Mouse (Mus musculus): ENCODE measurements at regions not wholly inside any gene's neighbourhood (a gene's known extent, or its start where the extent isn't known, plus 50 kb on each side); places are given as distances from the start of the nearest gene placed in this dataset.

GRCm38 (mm10) chr4:56084205-56084604 is 551.9 kb upstream of the Klf4 start:
- no peak for ATAC-seq (replicated peaks in 1 of 2; ENCODE audit: insufficient read depth in 1 of 2, low FRiP score in 2 of 2, low TSS enrichment in 1 of 2, low read depth in 1 of 2, poor library complexity in 2 of 2, severe bottlenecking in 2 of 2)

DNA sequence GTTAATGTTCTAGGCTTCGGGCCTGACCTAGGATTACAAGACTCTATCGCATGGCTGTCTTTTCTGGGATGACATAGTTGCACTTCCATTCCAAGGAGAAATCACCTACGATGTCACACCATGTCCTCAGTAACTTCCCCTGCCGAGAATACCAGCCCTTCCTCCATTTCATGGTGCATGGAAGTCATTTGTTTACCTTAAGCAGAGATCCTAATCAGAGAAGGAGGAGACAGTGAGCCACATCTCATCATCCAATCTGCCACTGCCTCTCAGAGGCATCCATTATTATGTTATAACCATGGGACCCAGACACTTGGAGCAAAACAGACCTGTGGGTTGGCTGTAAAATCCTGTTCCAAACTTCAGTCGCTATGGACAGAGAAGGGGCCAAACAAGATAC is 550.1 kb upstream of the Klf4 start:
- ATAC-seq (replicated peaks in 1 of 2; ENCODE audit: insufficient read depth in 1 of 2, low FRiP score in 2 of 2, low TSS enrichment in 1 of 2, low read depth in 1 of 2, poor library complexity in 2 of 2, severe bottlenecking in 2 of 2), result no peak

GRCm38 (mm10) chr4:56080960-56081359 is 548.7 kb upstream of the Klf4 start:
- no peak; a peak in 1 of 4 replicates for ATAC-seq (replicated peaks in 1 of 2; ENCODE audit: insufficient read depth in 1 of 2, low FRiP score in 2 of 2, low TSS enrichment in 1 of 2, low read depth in 1 of 2, poor library complexity in 2 of 2, severe bottlenecking in 2 of 2)

DNA sequence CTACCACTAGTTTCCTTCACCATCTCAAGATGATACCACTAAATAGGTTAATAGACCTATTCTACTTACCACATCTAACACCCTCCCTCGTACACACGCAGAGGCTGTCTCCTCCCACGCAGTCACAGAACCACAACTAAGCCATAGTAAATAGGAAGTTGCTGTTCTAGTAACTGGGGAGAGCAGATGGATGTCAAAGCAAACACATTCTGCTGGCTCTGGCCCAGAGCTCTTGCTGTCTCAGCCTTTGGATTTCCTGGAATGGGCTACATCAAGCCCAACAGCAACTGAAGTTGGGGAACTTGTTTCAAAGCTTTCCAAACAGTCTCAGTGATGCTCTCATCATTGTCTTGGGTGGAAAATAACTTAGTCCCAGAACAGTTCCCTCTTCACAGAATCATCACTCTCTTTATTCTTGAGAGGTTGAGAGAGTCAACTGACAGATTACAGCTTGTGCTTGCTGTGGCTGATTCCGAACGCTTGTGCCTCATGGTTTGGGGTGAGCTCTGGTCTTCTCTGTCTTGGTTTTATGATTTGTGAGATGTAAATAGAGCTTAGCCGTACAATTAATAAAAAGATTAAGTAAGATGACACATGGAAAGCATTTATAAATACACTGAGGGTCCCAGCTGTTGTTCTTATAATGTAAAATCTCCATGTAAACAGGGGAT is 538.5 kb upstream of the Klf4 start:
- peak; percentile 86 to 88 for ATAC-seq (replicated peaks in 1 of 2; ENCODE audit: insufficient read depth in 1 of 2, low FRiP score in 2 of 2, low TSS enrichment in 1 of 2, low read depth in 1 of 2, poor library complexity in 2 of 2, severe bottlenecking in 2 of 2)

- no peak for ATAC-seq (replicated peaks in 1 of 2; ENCODE audit: insufficient read depth in 1 of 2, low FRiP score in 2 of 2, low TSS enrichment in 1 of 2, low read depth in 1 of 2, poor library complexity in 2 of 2, severe bottlenecking in 2 of 2)
Observed at GRCm38 (mm10) chr4:56068859-56069258, 536.6 kb upstream of the Klf4 start.

- no peak for ATAC-seq (replicated peaks in 1 of 2; ENCODE audit: insufficient read depth in 1 of 2, low FRiP score in 2 of 2, low TSS enrichment in 1 of 2, low read depth in 1 of 2, poor library complexity in 2 of 2, severe bottlenecking in 2 of 2)
Observed at GRCm38 (mm10) chr4:56064657-56065056, 532.4 kb upstream of the Klf4 start.

DNA sequence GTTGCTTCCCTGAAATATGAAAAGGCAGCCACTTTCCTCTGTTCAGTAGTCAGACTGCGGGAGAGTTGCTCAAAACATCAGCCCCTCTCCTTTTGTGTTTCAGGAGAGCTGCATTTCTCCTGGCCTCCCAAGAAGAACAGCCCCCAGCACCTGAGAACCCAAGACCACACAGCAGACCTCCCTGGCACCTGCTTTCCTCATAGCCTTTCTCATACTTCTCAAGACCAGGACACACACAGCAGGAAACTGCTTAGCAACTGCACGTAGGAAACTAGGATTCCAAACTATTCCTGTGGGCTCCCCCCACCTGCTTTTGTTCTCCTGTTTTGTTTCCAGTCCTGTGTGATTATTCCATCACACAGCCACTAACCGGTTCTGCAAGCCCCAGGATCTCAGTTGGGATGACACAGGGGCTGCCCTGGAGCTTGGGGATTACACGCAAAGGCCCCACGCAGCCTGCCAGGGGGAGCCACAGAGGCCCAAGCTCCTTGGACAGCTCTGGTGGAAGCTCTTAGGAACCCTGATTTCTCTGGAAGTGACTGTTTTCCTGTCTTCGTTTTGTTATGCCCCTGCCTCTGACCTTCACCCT is 519.6 kb upstream of the Klf4 start:
- no peak for ATAC-seq (replicated peaks in 1 of 2; ENCODE audit: insufficient read depth in 1 of 2, low FRiP score in 2 of 2, low TSS enrichment in 1 of 2, low read depth in 1 of 2, poor library complexity in 2 of 2, severe bottlenecking in 2 of 2)

DNA sequence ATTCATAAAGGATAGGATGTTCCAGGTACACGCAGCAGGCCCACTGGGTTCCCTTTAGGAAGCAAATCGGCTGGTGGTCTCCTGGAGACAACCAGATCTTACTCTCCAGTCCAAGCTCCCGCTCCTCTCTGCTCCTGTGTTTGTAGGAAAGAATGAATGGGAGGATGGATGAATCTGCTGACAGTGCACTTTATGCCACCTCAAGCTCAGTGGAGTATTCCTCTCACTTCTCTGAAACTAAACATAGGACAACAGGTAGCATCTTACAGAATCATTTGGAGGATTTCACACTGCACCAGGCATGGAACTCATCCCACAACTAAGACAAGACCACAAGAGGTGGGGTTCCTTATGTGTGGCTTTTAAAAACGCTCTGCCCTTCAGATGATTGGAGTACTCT is 507.1 kb upstream of the Klf4 start:
- no peak for ATAC-seq (replicated peaks in 1 of 2; ENCODE audit: insufficient read depth in 1 of 2, low FRiP score in 2 of 2, low TSS enrichment in 1 of 2, low read depth in 1 of 2, poor library complexity in 2 of 2, severe bottlenecking in 2 of 2)

- no peak for ATAC-seq (replicated peaks in 1 of 2; ENCODE audit: insufficient read depth in 1 of 2, low FRiP score in 2 of 2, low TSS enrichment in 1 of 2, low read depth in 1 of 2, poor library complexity in 2 of 2, severe bottlenecking in 2 of 2)
Observed at GRCm38 (mm10) chr4:56036334-56036733, 504.1 kb upstream of the Klf4 start.

- ATAC-seq (replicated peaks in 1 of 2; ENCODE audit: insufficient read depth in 1 of 2, low FRiP score in 2 of 2, low TSS enrichment in 1 of 2, low read depth in 1 of 2, poor library complexity in 2 of 2, severe bottlenecking in 2 of 2), result no peak
Observed at GRCm38 (mm10) chr4:56035543-56035942, 503.3 kb upstream of the Klf4 start.

DNA sequence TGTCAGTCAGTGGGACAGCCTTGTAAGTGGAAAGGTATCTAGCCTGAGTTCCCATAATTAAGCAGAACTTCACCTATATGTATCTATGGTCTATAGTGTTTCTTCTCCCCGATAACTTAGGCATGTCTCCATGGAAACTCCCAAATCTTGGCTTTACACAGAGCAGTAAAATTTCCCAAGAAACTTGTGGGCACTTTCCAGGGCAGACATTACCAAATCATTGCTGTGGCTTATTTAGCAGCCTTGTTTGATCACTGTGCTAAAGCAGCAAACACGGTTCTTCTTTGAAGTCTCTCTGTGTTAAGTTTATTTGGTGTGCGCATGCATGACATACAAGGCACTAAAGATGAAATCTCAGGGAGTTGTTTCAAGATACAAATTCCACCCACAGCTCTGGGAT is 496.2 kb upstream of the Klf4 start:
- no peak for ATAC-seq (replicated peaks in 1 of 2; ENCODE audit: insufficient read depth in 1 of 2, low FRiP score in 2 of 2, low TSS enrichment in 1 of 2, low read depth in 1 of 2, poor library complexity in 2 of 2, severe bottlenecking in 2 of 2)

GRCm38 (mm10) chr4:56027258-56027657 is 495.0 kb upstream of the Klf4 start:
- ATAC-seq (replicated peaks in 1 of 2; ENCODE audit: insufficient read depth in 1 of 2, low FRiP score in 2 of 2, low TSS enrichment in 1 of 2, low read depth in 1 of 2, poor library complexity in 2 of 2, severe bottlenecking in 2 of 2), result no peak

- ATAC-seq (replicated peaks in 1 of 2; ENCODE audit: insufficient read depth in 1 of 2, low FRiP score in 2 of 2, low TSS enrichment in 1 of 2, low read depth in 1 of 2, poor library complexity in 2 of 2, severe bottlenecking in 2 of 2), result no peak
Observed at GRCm38 (mm10) chr4:56024478-56024877, 492.2 kb upstream of the Klf4 start.

GRCm38 (mm10) chr4:56018212-56018611 is 485.9 kb upstream of the Klf4 start:
- ATAC-seq (replicated peaks in 1 of 2; ENCODE audit: insufficient read depth in 1 of 2, low FRiP score in 2 of 2, low TSS enrichment in 1 of 2, low read depth in 1 of 2, poor library complexity in 2 of 2, severe bottlenecking in 2 of 2), result no peak

GRCm38 (mm10) chr4:56015481-56015880 is 483.2 kb upstream of the Klf4 start:
- no peak for ATAC-seq (replicated peaks in 1 of 2; ENCODE audit: insufficient read depth in 1 of 2, low FRiP score in 2 of 2, low TSS enrichment in 1 of 2, low read depth in 1 of 2, poor library complexity in 2 of 2, severe bottlenecking in 2 of 2)

DNA sequence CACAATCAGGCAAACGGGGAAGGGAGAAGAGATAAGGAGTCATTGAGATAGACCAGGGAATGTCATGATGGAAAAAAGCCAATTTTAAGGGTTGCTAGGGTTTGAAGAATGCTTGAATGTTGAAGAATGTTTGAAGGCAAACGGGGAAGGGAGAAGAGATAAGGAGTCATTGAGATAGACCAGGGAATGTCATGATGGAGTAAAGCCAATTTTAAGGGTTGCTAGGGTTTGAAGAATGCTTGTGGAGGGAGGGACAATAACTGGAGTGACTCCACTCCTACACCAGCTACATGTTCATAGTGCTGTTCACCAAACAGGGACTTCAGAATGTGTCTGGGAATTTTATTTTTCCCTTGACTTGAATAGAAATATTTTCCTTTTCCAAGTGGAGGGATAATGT is 476.0 kb upstream of the Klf4 start:
- no peak for ATAC-seq (replicated peaks in 1 of 2; ENCODE audit: insufficient read depth in 1 of 2, low FRiP score in 2 of 2, low TSS enrichment in 1 of 2, low read depth in 1 of 2, poor library complexity in 2 of 2, severe bottlenecking in 2 of 2)

DNA sequence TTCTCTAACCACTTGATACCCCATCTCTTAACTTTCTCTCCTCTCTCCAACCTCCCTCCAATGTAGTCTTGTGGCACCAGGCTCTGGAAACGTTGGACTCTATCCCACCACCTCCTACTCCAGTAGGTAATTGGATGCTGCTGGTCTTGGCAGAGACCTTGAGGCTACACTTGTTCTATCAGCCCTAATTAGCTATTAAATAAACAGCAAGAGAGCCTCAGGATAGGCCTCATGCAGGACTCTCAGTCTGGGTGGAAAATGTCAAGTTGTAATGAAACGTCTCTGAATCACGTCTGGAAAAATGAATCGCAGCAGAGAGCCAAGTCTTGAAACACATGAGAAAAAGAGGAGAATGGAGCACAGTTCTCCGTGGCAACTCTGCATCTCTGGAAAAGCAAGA is 472.0 kb upstream of the Klf4 start:
- ATAC-seq (replicated peaks in 1 of 2; ENCODE audit: insufficient read depth in 1 of 2, low FRiP score in 2 of 2, low TSS enrichment in 1 of 2, low read depth in 1 of 2, poor library complexity in 2 of 2, severe bottlenecking in 2 of 2), result no peak

GRCm38 (mm10) chr4:56001312-56001731 is 469.1 kb upstream of the Klf4 start:
- no peak for ATAC-seq (replicated peaks in 1 of 2; ENCODE audit: insufficient read depth in 1 of 2, low FRiP score in 2 of 2, low TSS enrichment in 1 of 2, low read depth in 1 of 2, poor library complexity in 2 of 2, severe bottlenecking in 2 of 2)

DNA sequence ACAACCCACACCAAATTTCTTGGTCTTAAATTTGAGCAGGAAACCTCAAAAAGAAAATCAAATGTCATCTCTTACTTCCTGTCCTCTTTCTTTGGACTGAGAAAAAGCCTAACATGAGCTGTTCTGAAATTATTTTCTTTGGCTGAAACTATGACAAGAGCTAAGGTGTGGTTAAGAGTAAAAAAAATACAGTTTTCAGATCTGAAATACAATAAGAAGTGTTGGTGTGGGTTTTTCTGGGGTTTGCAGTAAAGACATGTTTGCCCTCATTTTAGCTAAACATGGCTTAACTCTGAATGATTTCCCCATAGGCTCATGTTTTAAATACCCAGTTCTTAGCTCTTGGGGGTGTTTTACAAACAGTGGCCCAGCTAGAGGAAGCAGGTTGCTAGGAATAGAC is 451.8 kb upstream of the Klf4 start:
- ATAC-seq (replicated peaks in 1 of 2; ENCODE audit: insufficient read depth in 1 of 2, low FRiP score in 2 of 2, low TSS enrichment in 1 of 2, low read depth in 1 of 2, poor library complexity in 2 of 2, severe bottlenecking in 2 of 2), result no peak
